Mouse (Mus musculus): ENCODE data around the gene AC124108.1.

The AC124108.1 gene

DNA sequence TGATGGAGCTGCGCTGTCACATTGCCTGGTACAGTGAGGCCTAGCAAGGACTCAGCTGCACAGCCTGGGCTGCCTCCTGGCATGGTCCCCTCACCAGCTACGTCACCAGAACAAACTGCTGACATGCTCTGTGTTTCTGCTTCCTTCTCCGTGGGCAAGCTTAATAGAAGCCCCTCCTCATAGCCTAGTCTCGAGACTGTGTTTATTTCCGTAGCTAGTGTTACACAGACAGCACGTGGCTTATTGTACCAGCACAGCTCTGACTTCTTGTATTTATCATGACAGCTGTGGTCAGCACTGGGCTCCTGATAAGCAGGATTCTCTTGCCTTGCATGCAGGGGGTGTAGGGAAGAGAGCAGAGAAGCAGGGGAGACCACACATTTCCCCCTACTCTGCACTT, 54.9 kb downstream of the AC124108.1 start:
- peak; percentile 58 for DNase-seq (ENCODE audit: low read depth)

DNA sequence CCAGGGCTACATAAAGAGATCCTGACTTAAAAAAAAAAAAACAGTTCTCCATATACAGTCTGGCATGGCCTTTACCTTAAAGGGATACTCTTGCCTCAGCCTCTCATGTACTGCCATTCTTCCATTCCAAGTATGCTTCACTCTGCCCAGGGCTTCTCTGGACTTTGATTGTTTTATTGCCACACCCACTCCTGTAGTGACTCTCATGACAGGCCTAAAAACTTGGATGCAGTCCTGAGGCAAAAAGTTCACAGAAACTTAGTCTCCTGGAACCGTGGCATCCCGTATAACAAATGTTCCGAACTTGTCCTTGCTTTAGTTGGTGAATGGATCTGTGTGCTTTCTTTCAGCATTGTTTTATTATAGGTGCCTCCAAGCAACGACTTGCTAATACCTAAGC, 55.4 kb downstream of the AC124108.1 start:
- DNase-seq (ENCODE audit: low read depth), result no peak

- DNase-seq (ENCODE audit: low read depth), result peak; percentile 31
Measured at GRCm38 (mm10) chr1:132254467-132254866, 63.2 kb downstream of the AC124108.1 start.

Data from 416B (cell line).